Mouse (Mus musculus) heart, embryonic 11.5 days (tissue): Measurements from ENCODE around the gene Hnrnpul1. TPM values are rescaled to one million over a fixed set of nuclear protein-coding genes. Genes with fewer than 3 reads are reported as not detected.

ENCODE experiments used
- ATAC-seq: fragments of 200-750 bp; cut with Nextera tagmentation; replicated peaks from 2 replicates; pipeline ENCODE4 v1.8.0; 2017; ENCODE audit warnings: moderate library complexity; ENCODE audit not compliant: insufficient number of reproducible peaks, low FRiP score, low TSS enrichment
- H3K27ac ChIP-seq: fragments of 300-500 bp; sonication (generic); 2 replicates; pipeline ENCODE4 v1.5.1; 2014; ENCODE audit warnings: mild to moderate bottlenecking, low read depth, low read length
- H3K27me3 ChIP-seq: fragments of 300-500 bp; sonication (generic); 2 replicates; pipeline ENCODE4 v1.6.1; 2014; ENCODE audit warnings: mild to moderate bottlenecking, low read length, mixed read lengths; ENCODE audit not compliant: control insufficient read depth, insufficient read depth
- H3K36me3 ChIP-seq: fragments of 300-500 bp; sonication (generic); 2 replicates; pipeline ENCODE4 v1.6.1; 2014; ENCODE audit warnings: mild to moderate bottlenecking, low read length, moderate library complexity, mixed read lengths; ENCODE audit not compliant: control insufficient read depth, insufficient read depth
- H3K4me1 ChIP-seq: fragments of 300-500 bp; sonication (generic); 2 replicates; pipeline ENCODE4 v1.6.1; 2014; ENCODE audit warnings: low read length; ENCODE audit not compliant: control insufficient read depth, insufficient read depth
- H3K4me2 ChIP-seq: fragments of 300-500 bp; sonication (generic); 2 replicates; pipeline ENCODE4 v1.6.1; 2014; ENCODE audit warnings: mild to moderate bottlenecking, moderate library complexity
- H3K4me3 ChIP-seq: fragments of 300-500 bp; sonication (generic); 2 replicates; pipeline ENCODE4 v1.5.1; 2014; ENCODE audit warnings: low read depth, low read length
- H3K9ac ChIP-seq: fragments of 300-500 bp; sonication (generic); 2 replicates; pipeline ENCODE4 v1.6.1; 2014; ENCODE audit warnings: mild to moderate bottlenecking, low read depth, low read length, moderate library complexity
- H3K9me3 ChIP-seq: fragments of 300-500 bp; sonication (generic); replicated peaks from 2 replicates; pipeline ENCODE4 v1.6.1; 2016; ENCODE audit warnings: low read length; ENCODE audit not compliant: control insufficient read depth
- WGBS: fragments of 180-500 bp; shearing (Covaris S2); extraction: QIAGEN DNeasy Blood & Tissue Kit; methylation state at CpG from one replicate; pipeline ENCODE4 v1.1.7; 2014; ENCODE audit not compliant: insufficient replicate concordance; 5-methylcytosine and 5-hydroxymethylcytosine counted together
- polyA plus RNA-seq: library from polyadenylated mRNA; unstranded; fragments of >200 nt; fragmentation: Nextera tagmentation; extraction: Ambion mirVana; gene quantifications from 2 replicates; pipeline ENCODE4 v1.2.1, GENCODE M21; 2014

The Hnrnpul1 gene
- polyA plus RNA-seq, 1 experiment from 2014 or later, result 53.3 TPM

DNA sequence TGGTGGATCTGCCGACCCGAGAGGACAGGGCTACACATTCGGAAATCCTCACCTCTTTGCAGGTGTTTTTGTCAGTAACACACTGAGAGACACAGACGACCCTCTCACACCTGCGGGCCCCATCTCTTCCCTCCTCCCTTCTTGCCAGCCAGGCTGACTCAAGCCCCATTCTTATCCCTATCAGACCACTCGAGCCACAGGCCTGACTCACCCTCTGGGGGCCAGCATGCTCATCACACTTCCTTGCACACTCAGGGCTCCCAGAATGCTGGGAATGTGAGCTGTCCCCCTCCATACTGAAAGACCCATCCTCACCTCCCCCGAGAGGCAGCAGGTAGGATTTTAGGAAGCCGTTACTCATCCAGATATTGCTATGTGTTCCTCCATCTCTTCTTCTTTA is 29.2 kb upstream of the Hnrnpul1 start:
- no peak for ATAC-seq

GRCm38 (mm10) chr7:25782744-25783143 is 28.2 kb upstream of the Hnrnpul1 start:
- Histone ChIP-seq H3K4me1 (peaks cover 27% of the 10 kb centered on the region), H3K9me3 (no peaks in the 10 kb centered on the region), H3K27ac (no peak overlapping the region), H3K4me2 (no peak overlapping the region), H3K27me3 (no peaks in the 10 kb centered on the region), H3K9ac (no peak overlapping the region), H3K4me3 (no peak overlapping the region), H3K36me3 (peaks cover 11% of the 10 kb centered on the region)
- 67% methylated on average over 6 of the region's 6 CpGs for WGBS
- ATAC-seq, result no peak

More for the DNA sequence above, 29.2 kb upstream of the Hnrnpul1 start:
- Histone ChIP-seq H3K36me3 (0 out of 2 replicates have a peak, but pooled peaks cover 3% of the 10 kb centered on the region), H3K4me2 (no peak overlapping the region), H3K9ac (no peak overlapping the region), H3K9me3 (no peaks in the 10 kb centered on the region), H3K27me3 (no peaks in the 10 kb centered on the region), H3K4me1 (peaks cover 27% of the 10 kb centered on the region), H3K4me3 (no peak overlapping the region), H3K27ac (no peak overlapping the region)
- 37% methylated on average over 8 of the region's 8 CpGs for WGBS

- H3K9ac ChIP-seq, result peak overlapping the region; percentile 72
- 46% methylated on average over 11 of the region's 11 CpGs for WGBS
- H3K36me3 ChIP-seq, result peaks cover 12% of the 10 kb centered on the region
- no peaks in the 10 kb centered on the region for H3K9me3 ChIP-seq
- H3K4me1 ChIP-seq, result peaks cover 22% of the 10 kb centered on the region
- ATAC-seq, result peak; percentile 63; the same call in 1 of the 2 replicates
- peak overlapping the region; percentile 38 for H3K4me3 ChIP-seq
- H3K4me2 ChIP-seq, result peak overlapping the region; percentile 78
- H3K27me3 ChIP-seq, result no peaks in the 10 kb centered on the region
- H3K27ac ChIP-seq, result peak overlapping the region; percentile 54
Observed at GRCm38 (mm10) chr7:25781937-25782610, 27.5 kb upstream of the Hnrnpul1 start.

GRCm38 (mm10) chr7:25781321-25781936 is 26.9 kb upstream of the Hnrnpul1 start:
- no peak; the same call in 1 of the 2 replicates for ATAC-seq
- H3K27me3 ChIP-seq, result no peaks in the 10 kb centered on the region
- H3K4me3 ChIP-seq, result peak overlapping the region; percentile 38
- 7% methylated on average over 32 of the region's 33 CpGs for WGBS
- no peaks in the 10 kb centered on the region for H3K9me3 ChIP-seq
- peaks cover 18% of the 10 kb centered on the region for H3K4me1 ChIP-seq
- peak overlapping the region; percentile 54 for H3K27ac ChIP-seq
- H3K9ac ChIP-seq, result peak overlapping the region; percentile 72
- peaks cover 12% of the 10 kb centered on the region for H3K36me3 ChIP-seq
- peak overlapping the region; percentile 78 for H3K4me2 ChIP-seq

GRCm38 (mm10) chr7:25780753-25781152 is 26.2 kb upstream of the Hnrnpul1 start:
- Histone ChIP-seq H3K9ac (no peak overlapping the region), H3K4me2 (no peak overlapping the region), H3K4me3 (no peak overlapping the region), H3K27me3 (no peaks in the 10 kb centered on the region), H3K9me3 (no peaks in the 10 kb centered on the region), H3K4me1 (peaks cover 16% of the 10 kb centered on the region), H3K36me3 (peaks cover 12% of the 10 kb centered on the region), H3K27ac (no peak overlapping the region)
- WGBS, result 55% methylated on average over 4 of the region's 4 CpGs
- ATAC-seq, result no peak

DNA sequence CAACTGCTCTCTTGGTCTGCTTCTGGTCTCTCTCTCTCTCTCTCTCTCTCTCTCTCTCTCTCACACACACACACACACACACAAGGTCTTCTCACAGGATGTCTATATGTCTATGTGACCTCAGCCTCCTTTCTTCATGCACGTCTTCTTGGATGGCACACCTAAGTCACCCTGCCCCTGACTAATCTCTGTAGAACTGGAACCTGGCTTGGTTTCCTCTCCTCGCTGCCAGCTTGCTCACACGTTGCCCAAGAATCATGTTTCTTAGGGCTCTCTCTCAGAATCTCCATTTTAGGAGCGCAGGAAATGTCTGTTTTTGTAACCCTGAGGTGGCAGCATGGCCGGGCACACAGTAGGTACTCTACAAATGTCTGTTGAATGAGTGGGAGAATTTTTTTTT is 25.5 kb upstream of the Hnrnpul1 start:
- Histone ChIP-seq H3K36me3 (peaks cover 12% of the 10 kb centered on the region), H3K9me3 (no peaks in the 10 kb centered on the region), H3K9ac (no peak overlapping the region), H3K27me3 (no peaks in the 10 kb centered on the region), H3K4me2 (no peak overlapping the region), H3K4me3 (no peak overlapping the region), H3K27ac (no peak overlapping the region), H3K4me1 (peaks cover 15% of the 10 kb centered on the region)
- WGBS, result 76% methylated on average over 5 of the region's 5 CpGs
- ATAC-seq, result no peak

DNA sequence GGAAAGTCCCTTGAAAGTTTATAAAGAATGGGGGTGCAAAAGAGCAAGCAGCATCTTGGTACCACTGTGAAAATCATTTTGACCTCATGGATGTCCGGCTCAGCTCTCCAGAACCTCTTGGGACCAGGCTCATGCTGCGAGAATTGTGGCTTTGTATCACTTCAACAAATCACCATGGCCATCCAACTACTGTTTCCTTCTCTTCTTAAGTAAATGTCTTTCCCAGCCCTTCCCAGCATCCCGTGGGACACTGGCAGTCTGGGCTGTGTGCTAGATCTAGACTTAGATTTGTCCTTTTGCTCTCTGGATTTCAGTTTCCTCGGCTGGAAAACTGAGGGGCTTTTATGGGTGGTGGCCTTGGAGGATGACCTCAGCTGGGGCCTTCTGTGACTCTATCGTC is 13.7 kb upstream of the Hnrnpul1 start:
- H3K36me3 ChIP-seq, result peaks cover 31% of the 10 kb centered on the region; the same call in 1 of the 2 replicates
- ATAC-seq, result no peak
- H3K9me3 ChIP-seq, result no peaks in the 10 kb centered on the region
- WGBS, result 84% methylated on average over 5 of the region's 5 CpGs
- no peak overlapping the region for H3K27ac ChIP-seq
- H3K4me1 ChIP-seq, result 0 out of 2 replicates have a peak, but pooled peaks cover 6% of the 10 kb centered on the region
- H3K9ac ChIP-seq, result no peak overlapping the region
- H3K4me2 ChIP-seq, result no peak overlapping the region
- no peaks in the 10 kb centered on the region for H3K27me3 ChIP-seq
- H3K4me3 ChIP-seq, result no peak overlapping the region

DNA sequence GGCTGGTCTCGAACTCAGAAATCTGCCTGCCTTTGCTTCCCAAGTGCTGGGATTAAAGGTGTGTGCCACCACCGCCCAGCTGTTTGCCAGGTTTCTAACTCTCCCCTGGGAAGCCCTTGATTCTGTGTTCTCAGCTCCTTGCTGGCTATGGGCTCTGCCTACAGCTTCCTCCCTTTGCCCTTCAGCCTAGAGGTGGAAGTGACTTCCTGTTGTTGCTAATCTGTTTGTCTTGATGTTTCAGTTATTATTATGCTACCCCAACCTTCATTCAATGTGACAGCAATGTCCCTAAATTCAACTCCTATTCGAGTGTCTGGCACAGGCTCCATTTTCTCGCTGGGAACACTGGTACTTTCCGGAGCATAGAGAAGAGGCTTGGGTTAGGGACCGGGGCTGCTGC is 11.6 kb upstream of the Hnrnpul1 start:
- Histone ChIP-seq H3K4me2 (no peak overlapping the region), H3K36me3 (peaks cover 33% of the 10 kb centered on the region; the same call in 1 of the 2 replicates), H3K9me3 (no peaks in the 10 kb centered on the region), H3K27me3 (no peaks in the 10 kb centered on the region), H3K27ac (no peak overlapping the region), H3K9ac (no peak overlapping the region), H3K4me3 (no peak overlapping the region), H3K4me1 (0 out of 2 replicates have a peak, but pooled peaks cover 6% of the 10 kb centered on the region)
- no peak for ATAC-seq
- WGBS, result 77% methylated on average over 6 of the region's 6 CpGs
